Mouse (Mus musculus): ENCODE measurements around the gene Dppa2.
"Not testable (repeated sequence)": the region's sequence is repeated elsewhere in the genome, so short reads cannot be mapped to it uniquely, and the experiment has no call there.

Gene Dppa2

GRCm38 (mm10) chr16:48303509-48303908 is at the start of gene Dppa2:
Gene Dppa2, plus strand, starts transcription at chr16:48303908.
- DNase-seq = no peak

- no peak for DNase-seq
These were observed 49.1 kb upstream of the Dppa2 start for GRCm38 (mm10) chr16:48254584-48254983.

GRCm38 (mm10) chr16:48259519-48259918 is 44.2 kb upstream of the Dppa2 start:
- DNase-seq = no peak

GRCm38 (mm10) chr16:48262901-48263300 is 40.8 kb upstream of the Dppa2 start:
- DNase-seq = no peak

GRCm38 (mm10) chr16:48265856-48266255 is 37.9 kb upstream of the Dppa2 start:
- no peak for DNase-seq

- DNase-seq = no peak
These were observed 26.8 kb upstream of the Dppa2 start for GRCm38 (mm10) chr16:48276940-48277339.

GRCm38 (mm10) chr16:48280883-48281282 is 22.8 kb upstream of the Dppa2 start:
- no peak for DNase-seq

GRCm38 (mm10) chr16:48282801-48283200 is 20.9 kb upstream of the Dppa2 start:
- DNase-seq = no peak

GRCm38 (mm10) chr16:48283517-48283916 is 20.2 kb upstream of the Dppa2 start, which contains the start of gene Dppa4:
Gene Dppa4, plus strand, starts transcription at chr16:48283733.
- no peak for DNase-seq

GRCm38 (mm10) chr16:48285517-48285916 is 18.2 kb upstream of the Dppa2 start:
- no peak for DNase-seq

GRCm38 (mm10) chr16:48297384-48298136 is 6.1 kb upstream of the Dppa2 start:
- no peak for DNase-seq

GRCm38 (mm10) chr16:48299884-48300283 is 3.8 kb upstream of the Dppa2 start:
- no peak for DNase-seq

- DNase-seq = no peak
These were observed 275 bp downstream of the Dppa2 start for GRCm38 (mm10) chr16:48303983-48304382.

GRCm38 (mm10) chr16:48308916-48309315 is 5.2 kb downstream of the Dppa2 start:
- not testable (repeated sequence) for DNase-seq

- DNase-seq = no peak
These were observed 6.4 kb downstream of the Dppa2 start for GRCm38 (mm10) chr16:48309912-48310630.

- no peak for DNase-seq
These were observed 11.6 kb downstream of the Dppa2 start for GRCm38 (mm10) chr16:48315294-48315693.

- no peak for DNase-seq
These were observed 17.1 kb downstream of the Dppa2 start for GRCm38 (mm10) chr16:48320781-48321180.

GRCm38 (mm10) chr16:48323133-48323532 is 19.4 kb downstream of the Dppa2 start:
- DNase-seq = no peak

- no peak for DNase-seq
These were observed 20.1 kb downstream of the Dppa2 start for GRCm38 (mm10) chr16:48323602-48324345.

GRCm38 (mm10) chr16:48326903-48327302 is 23.2 kb downstream of the Dppa2 start:
- no peak for DNase-seq

GRCm38 (mm10) chr16:48328420-48328819 is 24.7 kb downstream of the Dppa2 start:
- DNase-seq = no peak

- DNase-seq = no peak
These were observed 28.1 kb downstream of the Dppa2 start for GRCm38 (mm10) chr16:48331822-48332221.

- DNase-seq = no peak
These were observed 31.6 kb downstream of the Dppa2 start for GRCm38 (mm10) chr16:48335326-48335725.

GRCm38 (mm10) chr16:48344193-48344592 is 40.5 kb downstream of the Dppa2 start:
- DNase-seq = no peak
